Mouse (Mus musculus) bone marrow macrophage, adult 2 months (primary cell): ENCODE measurements around the gene Bcr.

ENCODE experiments used
- CTCF ChIP-seq: IDR thresholded peaks from 2 replicates; pipeline ENCODE4 v1.5.1; 2012; ENCODE audit warnings: low read depth, mild to moderate bottlenecking, low read length, moderate library complexity
- POLR2A ChIP-seq: IDR thresholded peaks from 2 replicates; pipeline ENCODE4 v1.6.1; 2012; ENCODE audit warnings: mild to moderate bottlenecking, low read depth, low read length, borderline replicate concordance

DNA sequence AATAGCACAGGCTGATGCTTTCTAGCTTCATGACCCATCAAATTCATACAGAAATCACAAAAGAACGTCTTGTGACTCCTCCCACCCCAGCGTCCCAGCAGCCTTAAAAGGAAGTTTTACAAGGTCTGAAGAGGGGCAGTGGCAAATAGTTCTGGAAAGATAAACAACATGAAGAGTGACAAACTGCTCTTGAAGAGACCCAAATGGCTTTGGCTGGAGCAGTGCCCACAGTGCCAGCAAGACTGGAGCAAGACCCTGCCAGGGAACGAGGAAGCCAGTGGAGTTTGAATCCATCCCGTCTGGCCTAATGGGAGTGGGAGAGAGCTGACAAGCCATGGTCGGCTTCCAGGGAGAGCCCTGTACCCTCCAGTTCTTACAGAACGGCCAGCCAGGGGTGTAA, 126.2 kb downstream of the Bcr start:
- TF ChIP-seq POLR2A: no peak
- TF ChIP-seq CTCF: no peak
